Comparison of ENCODE assay signal across 18 mouse cellular contexts in the genomic region with DNA sequence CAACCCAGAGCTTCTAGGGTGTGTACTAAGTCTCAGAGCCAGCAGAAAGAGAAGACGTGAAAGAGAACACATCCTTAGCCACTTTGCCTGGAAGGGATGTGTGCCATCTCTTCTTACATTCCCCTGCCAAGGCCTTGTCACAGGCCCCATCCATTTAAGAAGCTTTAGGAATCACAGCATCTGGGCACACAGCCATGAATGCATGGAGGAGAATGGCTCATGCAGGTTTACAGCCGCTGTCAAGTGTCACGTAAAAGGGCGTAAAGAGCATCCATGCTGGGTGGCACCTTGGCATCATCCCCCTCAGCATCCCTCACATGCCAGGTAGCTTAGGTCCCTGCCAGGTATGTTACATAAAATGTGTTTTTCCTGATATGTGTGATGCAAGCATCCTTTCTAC.
A peak's percentile ranks its signal among the peaks of the same experiment; 100 is the strongest.
DNase-seq lines count a peak whose midpoint lies in the region; ATAC-seq lines count a peak whose summit lies in the region.
"Had no signal": no experiment of that assay in that cellular context is flagged by ENCODE, and none has a peak within 500 bp of the region (broad histone marks: within the 10 kb centered on the region; RNA-seq: fewer than 3 reads in every experiment).

No protein-coding gene starts in this region.

- H3K9ac ChIP-seq in hindbrain, embryonic 14.5 days, result no peak overlapping the region
- H3K9ac ChIP-seq in hindbrain, embryonic 11.5 days (ENCODE audit: low read depth, low read length), result no peak overlapping the region
- no peak overlapping the region for H3K9ac ChIP-seq in kidney, embryonic 16.5 days (replicated peaks; ENCODE audit: low read length)
- H3K9ac ChIP-seq: embryonic facial prominence, embryonic 12.5 days; forebrain, embryonic 12.5 days; heart, embryonic 12.5 days; limb, embryonic 15.5 days; neural tube, embryonic 15.5 days had no signal

- WGBS in hindbrain, embryonic 14.5 days, result 82% methylated on average over 4 of the region's 4 CpGs
- WGBS in hindbrain, embryonic 11.5 days, result 93% methylated on average over 4 of the region's 4 CpGs
- 83% methylated on average over 4 of the region's 4 CpGs for WGBS in kidney, embryonic 16.5 days

- no peak overlapping the region for H3K4me2 ChIP-seq in hindbrain, embryonic 14.5 days (replicated peaks)
- H3K4me2 ChIP-seq in hindbrain, embryonic 11.5 days (replicated peaks; ENCODE audit: low read depth, low read length), result no peak overlapping the region
- H3K4me2 ChIP-seq in kidney, embryonic 16.5 days (replicated peaks; ENCODE audit: low read depth, low read length), result no peak overlapping the region
- H3K4me2 ChIP-seq: embryonic facial prominence, embryonic 12.5 days; forebrain, embryonic 12.5 days; heart, embryonic 12.5 days; limb, embryonic 15.5 days; midbrain, embryonic 11.5 days; neural tube, embryonic 15.5 days had no signal

- no peaks in the 10 kb centered on the region for H3K9me3 ChIP-seq in hindbrain, embryonic 14.5 days (ENCODE audit: control insufficient read depth, low read length)
- H3K9me3 ChIP-seq in hindbrain, embryonic 11.5 days (ENCODE audit: control insufficient read depth, low read length), result no peaks in the 10 kb centered on the region
- no peaks in the 10 kb centered on the region for H3K9me3 ChIP-seq in kidney, embryonic 16.5 days (ENCODE audit: low read length)
- H3K9me3 ChIP-seq: embryonic facial prominence, embryonic 12.5 days; forebrain, embryonic 12.5 days; G1E; heart, embryonic 12.5 days; limb, embryonic 15.5 days; neural tube, embryonic 15.5 days had no signal

- H3K36me3 ChIP-seq in hindbrain, embryonic 14.5 days (replicated peaks; ENCODE audit: control insufficient read depth, insufficient read depth), result no peaks in the 10 kb centered on the region
- H3K36me3 ChIP-seq in hindbrain, embryonic 11.5 days (ENCODE audit: control insufficient read depth, insufficient read depth, low read length), result no peaks in the 10 kb centered on the region
- no peaks in the 10 kb centered on the region for H3K36me3 ChIP-seq in kidney, embryonic 16.5 days (ENCODE audit: insufficient read depth, low read length)
- H3K36me3 ChIP-seq: embryonic facial prominence, embryonic 12.5 days; forebrain, embryonic 12.5 days; G1E; heart, embryonic 12.5 days; limb, embryonic 15.5 days; neural tube, embryonic 15.5 days had no signal

- no peaks in the 10 kb centered on the region for H3K27me3 ChIP-seq in hindbrain, embryonic 14.5 days (ENCODE audit: control insufficient read depth, insufficient read depth, low read length)
- H3K27me3 ChIP-seq in hindbrain, embryonic 11.5 days (ENCODE audit: control insufficient read depth, insufficient read depth, low read length), result no peaks in the 10 kb centered on the region
- H3K27me3 ChIP-seq in kidney, embryonic 16.5 days (ENCODE audit: insufficient read depth, low read length), result no peaks in the 10 kb centered on the region
- H3K27me3 ChIP-seq: embryonic facial prominence, embryonic 12.5 days; forebrain, embryonic 12.5 days; heart, embryonic 12.5 days; limb, embryonic 15.5 days; neural tube, embryonic 15.5 days had no signal

- H3K27ac ChIP-seq in hindbrain, embryonic 14.5 days, result no peak overlapping the region
- H3K27ac ChIP-seq in hindbrain, embryonic 11.5 days (ENCODE audit: low read depth, low read length), result no peak overlapping the region
- no peak overlapping the region for H3K27ac ChIP-seq in kidney, embryonic 16.5 days (ENCODE audit: low read length)
- H3K27ac ChIP-seq: embryonic facial prominence, embryonic 12.5 days; forebrain, embryonic 12.5 days; left cerebral cortex, adult 2 months; neural tube, embryonic 15.5 days had no signal

- ATAC-seq in hindbrain, embryonic 14.5 days (ENCODE audit: low FRiP score), result no peak
- ATAC-seq in hindbrain, embryonic 11.5 days (ENCODE audit: low FRiP score), result no peak
- ATAC-seq in kidney, embryonic 16.5 days (ENCODE audit: low FRiP score, low TSS enrichment), result no peak

- H3K4me1 ChIP-seq in hindbrain, embryonic 14.5 days (replicated peaks; ENCODE audit: control insufficient read depth, insufficient read depth, low read length), result no peaks in the 10 kb centered on the region
- no peaks in the 10 kb centered on the region for H3K4me1 ChIP-seq in hindbrain, embryonic 11.5 days (replicated peaks; ENCODE audit: control insufficient read depth, insufficient read depth, low read length)
- H3K4me1 ChIP-seq in kidney, embryonic 16.5 days (ENCODE audit: insufficient read depth, low read length), result peaks cover under 1% of the 10 kb centered on the region; the same call in 1 of the 2 replicates
- H3K4me1 ChIP-seq: embryonic facial prominence, embryonic 12.5 days; forebrain, embryonic 12.5 days; heart, embryonic 12.5 days had no signal

- peak; percentile 34 for DNase-seq in hindbrain, embryonic 14.5 days (ENCODE audit: low spot score)
- DNase-seq in hindbrain, embryonic 11.5 days (ENCODE audit: low spot score), result no peak
- peak; percentile 23 to 27 for DNase-seq in right cerebral cortex, postnatal 10 days (ENCODE audit: low spot score in 2 of 2)
- no peak for DNase-seq in right cerebral cortex, postnatal 25 days
- peak; percentile 68 to 80 for DNase-seq in cerebellum, postnatal 10 days
- DNase-seq in ovary, adult 18-20 months (ENCODE audit: low spot score), result no peak
- DNase-seq: kidney, adult 18-20 months; kidney, postnatal 25 days had no signal

- H3K4me3 ChIP-seq in hindbrain, embryonic 14.5 days (replicated peaks; ENCODE audit: low read length), result no peak overlapping the region
- H3K4me3 ChIP-seq in hindbrain, embryonic 11.5 days (ENCODE audit: low read depth, low read length), result no peak overlapping the region
- H3K4me3 ChIP-seq in kidney, embryonic 16.5 days (ENCODE audit: low read length), result no peak overlapping the region
- H3K4me3 ChIP-seq: embryonic facial prominence, embryonic 12.5 days; forebrain, embryonic 12.5 days; heart, embryonic 12.5 days; left cerebral cortex, adult 2 months; limb, embryonic 15.5 days; myocyte; neural tube, embryonic 15.5 days had no signal

Comparison
In these comparisons a context has a peak if more than half of its experiments do, and no peak if none do; other contexts are left out.
1. DNase-seq: peak in hindbrain, embryonic 14.5 days (single experiment), right cerebral cortex, postnatal 10 days (2 of 2) and cerebellum, postnatal 10 days (2 of 2); none in hindbrain, embryonic 11.5 days (single experiment), right cerebral cortex, postnatal 25 days (single experiment) and ovary, adult 18-20 months (single experiment).